Mouse (Mus musculus) CH12.LX (cell line): ENCODE results near the gene Ethe1. TPM values are rescaled to one million over a fixed set of nuclear protein-coding genes. Genes with fewer than 3 reads are reported as not detected.

ENCODE experiments used
- DNase-seq: peaks from one replicate; pipeline ENCODE4 v3.0.0-alpha.2; 2013; ENCODE audit errors: extremely low read depth
- H3K27ac ChIP-seq: 2 replicates; pipeline ENCODE4 v1.5.1; 2012; ENCODE audit warnings: low read depth, mild to moderate bottlenecking, control low read depth, moderate library complexity; ENCODE audit not compliant: insufficient read depth
- H3K27me3 ChIP-seq: replicated peaks from 2 replicates; pipeline ENCODE3; 2012; ENCODE audit warnings: inconsistent platforms
- H3K36me3 ChIP-seq, 2 experiments: replicated peaks in 1 of 2; 2 replicates each; pipeline versions ENCODE3 to v1.6.1; 2012; ENCODE audit warnings: inconsistent platforms in 1 of 2, low read length in 1 of 2, mild to moderate bottlenecking in 1 of 2, mixed read lengths in 1 of 2, moderate library complexity in 1 of 2; ENCODE audit not compliant: control insufficient read depth in 1 of 2, insufficient read depth in 1 of 2
- H3K4me1 ChIP-seq, 2 experiments: 2 replicates each; pipeline ENCODE4 v1.6.1; 2012; ENCODE audit warnings: inconsistent platforms in 1 of 2, moderate library complexity in 1 of 2; ENCODE audit not compliant: insufficient read depth in 2 of 2, control insufficient read depth in 1 of 2
- H3K4me2 ChIP-seq: 2 replicates; pipeline ENCODE4 v1.6.1; 2012; ENCODE audit warnings: low read depth, mild to moderate bottlenecking, control low read depth; ENCODE audit not compliant: poor library complexity, insufficient read depth, severe bottlenecking
- H3K4me3 ChIP-seq, 3 experiments: fragments of 150-350 bp in 1 of 3; sonication (generic) in 1 of 3; replicated peaks in 1 of 3; 2 replicates each; pipeline versions ENCODE3 to v1.5.1; 2011 to 2012; ENCODE audit warnings: low read depth in 2 of 3, low read length in 2 of 3, mild to moderate bottlenecking in 2 of 3, moderate library complexity in 2 of 3, control low read depth in 1 of 3, improper control_type of control experiment in 1 of 3, inconsistent platforms in 1 of 3, mixed read lengths in 1 of 3; ENCODE audit not compliant: poor library complexity in 1 of 3
- H3K79me2 ChIP-seq: replicated peaks from 2 replicates; pipeline ENCODE4 v1.6.1; 2012; ENCODE audit warnings: mild to moderate bottlenecking, moderate library complexity; ENCODE audit not compliant: control insufficient read depth, poor library complexity, insufficient read depth, severe bottlenecking; ENCODE audit errors: extremely low read depth
- H3K9ac ChIP-seq: 2 replicates; pipeline ENCODE4 v1.6.1; 2012; ENCODE audit warnings: low read depth, mild to moderate bottlenecking, control low read depth, moderate library complexity; ENCODE audit not compliant: insufficient read depth
- H3K9me3 ChIP-seq: replicated peaks from 2 replicates; pipeline ENCODE3; 2012; ENCODE audit warnings: low read length, inconsistent platforms, mixed read lengths
- CHD2 ChIP-seq: IDR thresholded peaks from 2 replicates; pipeline ENCODE4 v1.6.1; 2011; ENCODE audit warnings: low read length, improper control_type of control experiment
- E2F4 ChIP-seq: IDR thresholded peaks from 2 replicates; pipeline ENCODE4 v1.6.1; 2011; ENCODE audit warnings: low read depth, low read length, improper control_type of control experiment; ENCODE audit not compliant: insufficient replicate concordance
- ELF1 ChIP-seq: IDR thresholded peaks from 2 replicates; pipeline ENCODE4 v1.6.1; 2014; ENCODE audit warnings: low read depth, mild to moderate bottlenecking, inconsistent platforms, low read length, improper control_type of control experiment
- EP300 ChIP-seq: IDR thresholded peaks from 2 replicates; pipeline ENCODE4 v1.6.1; 2011; ENCODE audit warnings: low read length, improper control_type of control experiment
- GABPA ChIP-seq: IDR thresholded peaks from 2 replicates; pipeline ENCODE4 v1.6.1; 2012; ENCODE audit warnings: low read depth, low read length, improper control_type of control experiment, inconsistent platforms; ENCODE audit not compliant: insufficient replicate concordance
- IRF4 ChIP-seq: IDR thresholded peaks from 2 replicates; pipeline ENCODE4 v1.6.1; 2014; ENCODE audit warnings: low read depth, mild to moderate bottlenecking, inconsistent platforms, low read length, improper control_type of control experiment
- MEF2A ChIP-seq: IDR thresholded peaks from 2 replicates; pipeline ENCODE4 v1.6.1; 2014; ENCODE audit warnings: low read depth, mild to moderate bottlenecking, inconsistent platforms, low read length, improper control_type of control experiment, borderline replicate concordance
- MXI1 ChIP-seq: IDR thresholded peaks from 2 replicates; pipeline ENCODE4 v1.6.1; 2011; ENCODE audit warnings: mild to moderate bottlenecking, low read depth, low read length, improper control_type of control experiment
- NELFE ChIP-seq: IDR thresholded peaks from 2 replicates; pipeline ENCODE4 v1.6.1; 2011; ENCODE audit warnings: low read depth, low read length, improper control_type of control experiment
- NRF1 ChIP-seq: IDR thresholded peaks from 2 replicates; pipeline ENCODE4 v1.6.1; 2014; ENCODE audit warnings: low read depth, mild to moderate bottlenecking, inconsistent platforms, low read length, improper control_type of control experiment, moderate library complexity
- POLR2A ChIP-seq: IDR thresholded peaks from 2 replicates; pipeline ENCODE4 v1.6.1; 2011; ENCODE audit warnings: low read depth, mild to moderate bottlenecking, improper control_type of control experiment, low read length
- RCOR1 ChIP-seq: conservative IDR thresholded peaks from 2 replicates; pipeline ENCODE4 v1.6.1; 2012; ENCODE audit warnings: low read depth, mild to moderate bottlenecking, inconsistent platforms, low read length, improper control_type of control experiment
- TBP ChIP-seq: conservative IDR thresholded peaks from 2 replicates; pipeline ENCODE4 v1.6.1; 2011; ENCODE audit warnings: low read depth, low read length, improper control_type of control experiment
- TCF12 ChIP-seq: IDR thresholded peaks from 2 replicates; pipeline ENCODE4 v1.6.1; 2014; ENCODE audit warnings: low read depth, mild to moderate bottlenecking, inconsistent platforms, low read length, improper control_type of control experiment
- USF1 ChIP-seq: IDR thresholded peaks from 2 replicates; pipeline ENCODE4 v1.6.1; 2014; ENCODE audit warnings: low read depth, mild to moderate bottlenecking, inconsistent platforms, low read length, improper control_type of control experiment
- USF2 ChIP-seq: conservative IDR thresholded peaks from 2 replicates; pipeline ENCODE4 v1.6.1; 2011; ENCODE audit warnings: low read depth, low read length, improper control_type of control experiment
- ZC3H11A ChIP-seq: IDR thresholded peaks from 2 replicates; pipeline ENCODE4 v1.6.1; 2012; ENCODE audit warnings: low read depth, mild to moderate bottlenecking, inconsistent platforms, low read length, improper control_type of control experiment
- ZKSCAN1 ChIP-seq: IDR thresholded peaks from 2 replicates; pipeline ENCODE4 v1.6.1; 2012; ENCODE audit warnings: low read depth, inconsistent platforms, low read length, improper control_type of control experiment, borderline replicate concordance
- ZMIZ1 ChIP-seq: IDR thresholded peaks from 2 replicates; pipeline ENCODE4 v1.6.1; 2012; ENCODE audit warnings: low read depth, mild to moderate bottlenecking, inconsistent platforms, low read length, improper control_type of control experiment
- dilution Hi-C: fragments of 300-500 bp; cut with MboI; formaldehyde crosslinking; loops from 2 replicates; pipeline ENCODE4 v1.14.3; 2020; ENCODE audit warnings: low sequenced_read_pairs; ENCODE audit not compliant: extremely low pct_unique_long_range_greater_than_20kb, extremely low pct_ligation_motif_present
- in situ Hi-C: fragments of 300-500 bp; cut with MboI; formaldehyde crosslinking; loops from 3 replicates; pipeline ENCODE4 v1.14.3; 2019; ENCODE audit warnings: low sequenced_read_pairs, low pct_ligation_motif_present, low pct_unique_long_range_greater_than_20kb, mixed read lengths
- polyA plus RNA-seq: library from polyadenylated mRNA; unstranded; fragments of >175 nt; gene quantifications from 2 replicates; pipeline ENCODE4 v1.2.1, GENCODE M21; 2012; ENCODE audit warnings: low read depth; ENCODE audit not compliant: insufficient read length
- total RNA-seq, 2 experiments: library from RNA; depleted of rRNA; stranded (reverse); fragments of 300-350 nt in 1 of 2; fragments of >200 nt in 1 of 2; gene quantifications; 2 replicates each; pipeline ENCODE4 v1.2.3; 2012 to 2014

Ethe1 gene
- total and polyA plus RNA-seq, 3 experiments: 22.8 to 32.0 (median 24.1) TPM

DNA sequence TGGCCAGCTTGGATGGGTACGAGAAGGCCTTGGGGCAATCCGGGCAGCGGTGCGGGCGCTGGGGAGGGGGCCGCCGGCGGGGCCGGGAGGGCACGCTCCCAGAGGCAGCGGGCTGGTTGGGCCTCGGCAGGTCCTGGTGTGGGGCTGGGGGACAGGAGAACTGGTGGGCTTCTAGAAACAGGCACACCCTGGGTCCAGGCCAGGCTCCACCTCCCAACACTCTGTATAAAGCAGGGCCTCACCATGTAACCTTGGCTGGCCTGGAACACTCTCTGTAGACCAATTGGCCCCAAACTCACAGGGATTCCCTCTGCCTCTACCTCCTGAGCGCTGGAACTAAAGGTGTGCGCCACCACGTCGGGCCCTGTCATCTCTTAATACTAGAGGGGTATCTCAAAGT is 1.3 kb upstream of the Ethe1 start (continued):
- no peak for TF ChIP-seq RCOR1

GRCm38 (mm10) chr7:24586828-24587227 is 515 bp upstream of the Ethe1 start:
- H3K4me1 ChIP-seq: peaks cover 3 to 10% of the 10 kb centered on the region in 2 experiments
- in situ Hi-C loops: no loop called here

DNA sequence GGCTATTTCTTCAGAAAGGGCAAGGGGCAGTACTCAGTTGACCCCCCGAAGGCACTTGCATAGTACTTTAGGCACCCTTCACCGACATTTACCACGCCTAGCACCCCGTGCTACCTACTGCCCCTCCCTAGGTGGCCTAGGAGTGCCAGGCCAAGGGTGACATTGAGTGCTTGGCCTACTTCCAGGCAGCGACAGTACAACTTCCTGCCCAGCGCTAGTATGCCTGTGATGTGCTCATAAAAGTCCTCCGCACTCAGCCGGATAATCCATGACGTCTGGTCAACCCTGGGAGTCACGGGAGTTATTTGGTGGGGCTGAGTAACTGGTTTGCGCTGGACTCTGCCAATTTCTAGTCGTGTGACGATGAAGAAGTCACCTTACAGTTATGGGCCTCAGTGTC is 993 bp downstream of the Ethe1 start:
- no peak overlapping the region for H3K9ac ChIP-seq
- in situ Hi-C loops (no loop called here), dilution Hi-C loops (no loop called here)
- H3K4me2 ChIP-seq: no peak overlapping the region
- H3K36me3 ChIP-seq: no peaks in the 10 kb centered on the region
- no peaks in the 10 kb centered on the region for H3K27me3 ChIP-seq
- no peak overlapping the region for H3K27ac ChIP-seq
- TF ChIP-seq EP300: no peak
- no peak for TF ChIP-seq RCOR1
- no peak for TF ChIP-seq E2F4
- TF ChIP-seq POLR2A: no peak
- no peak for TF ChIP-seq USF1
- no peak for TF ChIP-seq ZMIZ1
- no peak for TF ChIP-seq TCF12
- no peak for TF ChIP-seq MXI1
- TF ChIP-seq ZC3H11A: no peak
- TF ChIP-seq TBP: no peak
- no peak for TF ChIP-seq GABPA
- no peak for TF ChIP-seq IRF4
- no peak for TF ChIP-seq USF2
- no peak for TF ChIP-seq ZKSCAN1
- no peak for TF ChIP-seq MEF2A
- no peak for TF ChIP-seq ELF1
- TF ChIP-seq CHD2: no peak
- TF ChIP-seq NRF1: no peak
- TF ChIP-seq NELFE: no peak
- TF ChIP-seq, all 38 proteins: peak for 0
- no peak overlapping the region for H3K4me3 ChIP-seq
- DNase-seq: no peak
- peaks cover 6 to 21% of the 10 kb centered on the region in 2 experiments for H3K4me1 ChIP-seq
- H3K79me2 ChIP-seq: no peaks in the 10 kb centered on the region
- H3K9me3 ChIP-seq: peaks cover 15% of the 10 kb centered on the region

More at GRCm38 (mm10) chr7:24586828-24587227, 515 bp upstream of the Ethe1 start:
- no peak overlapping the region for H3K27ac ChIP-seq
- no peaks in the 10 kb centered on the region for H3K27me3 ChIP-seq
- no peak for DNase-seq
- no peak overlapping the region for H3K4me2 ChIP-seq
- TF ChIP-seq NRF1: no peak
- TF ChIP-seq TCF12: no peak
- H3K79me2 ChIP-seq: no peaks in the 10 kb centered on the region
- no peak overlapping the region for H3K4me3 ChIP-seq
- peaks cover 15% of the 10 kb centered on the region for H3K9me3 ChIP-seq
- dilution Hi-C loops: no loop called here
- H3K9ac ChIP-seq: no peak overlapping the region
- H3K36me3 ChIP-seq: no peaks in the 10 kb centered on the region
